Mouse (Mus musculus) thymus, postnatal 0 days (tissue): ENCODE results near the gene Shc4. TPM values are rescaled to one million over a fixed set of nuclear protein-coding genes. Genes with fewer than 3 reads are reported as not detected.

ENCODE experiments used
- DNase-seq: peaks from one replicate; pipeline ENCODE4 v3.0.0-alpha.2; 2015; ENCODE audit warnings: low spot score
- polyA plus RNA-seq: library from polyadenylated mRNA; unstranded; fragments of >200 nt; fragmentation: Nextera tagmentation; extraction: Ambion mirVana; gene quantifications from 2 replicates; pipeline ENCODE4 v1.2.1, GENCODE M21; 2015

Gene Shc4
- polyA plus RNA-seq, 1 experiment from 2014 or later, result 0.81 TPM

DNA sequence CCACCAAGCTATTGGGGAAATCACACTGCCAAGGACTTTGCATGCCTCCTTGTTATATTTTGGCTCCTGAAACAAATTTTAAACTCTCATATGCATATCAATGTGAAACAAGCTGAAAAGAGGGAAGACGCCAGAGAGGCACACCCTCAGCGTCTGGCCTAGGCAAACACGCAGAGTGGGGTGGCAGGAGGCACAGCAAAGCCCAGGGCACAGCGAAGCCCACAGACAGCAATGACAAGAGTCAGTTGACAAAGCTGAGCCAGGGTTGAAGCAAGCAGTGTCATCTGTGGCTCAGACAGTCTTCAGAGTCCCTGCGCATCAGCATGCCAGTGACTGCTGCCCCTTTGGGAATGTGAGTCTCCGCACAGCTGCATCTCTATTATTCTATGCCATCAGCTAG, 79.0 kb downstream of the Shc4 start:
- DNase-seq, result no peak

DNA sequence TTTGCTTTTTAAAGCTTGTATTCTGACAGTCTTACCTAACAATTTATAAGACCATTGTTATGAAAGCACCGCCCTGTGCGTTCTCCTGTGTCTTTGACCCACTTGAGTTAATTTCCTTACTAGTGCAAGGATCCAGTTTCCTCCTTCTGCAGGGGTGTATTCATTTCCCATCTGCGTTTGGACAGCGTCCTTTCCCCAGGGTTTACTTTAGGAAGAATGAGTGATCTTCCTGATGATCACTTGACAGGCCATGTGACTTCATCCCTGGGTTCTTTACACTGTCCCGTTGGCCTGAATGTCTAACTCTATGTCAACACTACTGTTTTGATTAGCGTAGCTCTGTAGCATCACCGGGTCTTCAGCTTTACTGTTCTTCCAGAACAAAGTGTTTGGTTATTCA, 86.6 kb downstream of the Shc4 start:
- no peak for DNase-seq

DNA sequence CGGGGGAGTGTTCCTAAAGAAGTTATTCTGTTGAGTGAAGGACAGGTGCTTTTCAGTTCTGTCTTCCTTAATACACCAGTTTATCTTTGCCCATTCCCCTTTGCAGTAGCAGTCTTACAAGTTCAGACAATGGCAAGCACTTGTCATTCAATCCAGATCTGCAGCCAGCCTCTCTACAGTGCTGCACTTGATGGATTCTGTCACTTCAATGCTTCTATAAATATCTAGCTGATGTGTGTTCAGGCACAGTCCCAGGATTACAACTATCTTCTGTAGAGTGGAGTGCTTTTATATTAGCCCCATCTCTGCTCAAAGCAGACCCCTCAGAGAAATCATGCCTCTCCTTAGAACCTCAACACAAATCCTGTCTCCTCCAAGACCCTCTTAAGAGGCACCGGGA, 93.9 kb downstream of the Shc4 start:
- no peak for DNase-seq

GRCm38 (mm10) chr2:125628487-125628886, 95.5 kb downstream of the Shc4 start:
- DNase-seq, result no peak

GRCm38 (mm10) chr2:125626536-125626935, 97.4 kb downstream of the Shc4 start:
- DNase-seq, result no peak

GRCm38 (mm10) chr2:125624837-125625351, 99.1 kb downstream of the Shc4 start, which contains the start of gene Cep152:
Cep152 (minus strand) TSS chr2:125625113.
- DNase-seq, result peak; percentile 97

DNA sequence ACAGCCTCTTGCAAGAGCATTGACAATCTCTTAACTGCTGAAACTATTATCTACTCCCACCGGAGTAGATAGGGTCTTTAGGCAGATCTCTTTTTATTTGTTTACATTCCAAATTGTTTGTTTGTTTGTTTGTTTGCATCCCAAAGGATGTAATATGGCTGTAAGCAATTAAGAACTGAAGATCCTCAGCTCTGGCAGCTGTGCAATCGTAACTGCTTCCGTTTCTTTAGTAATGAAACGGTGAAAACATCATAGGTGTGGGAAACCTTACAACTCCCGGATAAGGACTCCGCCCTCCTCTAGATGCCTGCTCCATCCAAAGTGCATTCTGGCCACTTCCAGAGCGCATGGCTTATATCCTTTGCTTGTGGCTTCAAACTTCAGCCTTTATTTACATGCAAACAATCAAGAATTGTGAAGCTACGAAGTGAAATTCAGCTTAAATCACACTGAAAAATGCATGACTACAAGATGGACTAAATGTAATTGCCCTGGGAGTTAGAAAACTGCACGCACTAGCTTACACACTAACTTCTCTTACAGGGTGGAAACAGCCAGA, 99.7 kb downstream of the Shc4 start:
- peak; percentile 19 for DNase-seq

DNA sequence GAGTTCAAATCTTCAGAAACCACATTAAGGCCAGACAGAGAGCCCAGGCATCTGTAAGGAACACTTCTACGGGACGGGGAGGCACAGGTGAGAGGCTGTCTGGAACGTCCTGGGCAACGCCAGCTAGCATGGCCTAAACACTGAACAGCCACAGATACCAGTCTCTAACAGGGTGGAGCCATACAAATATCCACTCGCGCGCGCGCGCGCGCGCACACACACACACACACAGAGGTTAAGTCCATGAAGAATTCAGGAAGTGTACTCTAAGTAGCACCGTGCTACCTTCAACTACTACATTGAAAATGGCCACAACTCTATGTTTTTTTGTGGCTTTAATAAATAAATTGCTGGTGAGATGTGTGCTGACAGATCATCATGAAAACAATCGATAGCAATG, 100.7 kb downstream of the Shc4 start:
- no peak for DNase-seq

GRCm38 (mm10) chr2:125620213-125620907, 103.6 kb downstream of the Shc4 start:
- DNase-seq, result no peak

DNA sequence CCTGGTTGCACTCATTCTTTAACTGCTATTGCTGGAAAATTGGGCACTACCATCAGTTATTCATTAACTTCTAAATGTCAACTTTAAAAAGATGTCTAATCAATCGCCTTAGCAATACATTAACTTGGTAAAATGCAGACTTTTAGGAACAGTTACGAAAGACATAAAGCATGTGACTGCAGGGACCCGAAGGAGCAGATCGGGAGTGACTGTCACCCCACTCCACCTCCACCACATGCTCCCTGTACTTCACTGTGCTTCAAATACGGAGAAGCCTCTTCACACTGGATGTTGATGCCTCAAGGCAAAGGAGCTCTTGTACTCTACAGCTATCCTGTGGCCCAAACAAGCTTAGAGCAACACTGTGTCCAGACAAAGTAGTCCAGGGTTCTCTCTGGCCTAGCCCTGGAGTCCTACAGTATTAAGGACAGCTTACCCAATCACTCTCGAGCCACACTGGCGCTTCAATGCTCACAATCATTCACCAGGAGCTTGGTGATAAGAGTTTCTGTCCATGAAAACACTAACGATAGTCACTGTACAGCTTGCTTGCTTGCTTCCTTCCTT, 108.0 kb downstream of the Shc4 start:
- no peak for DNase-seq

DNA sequence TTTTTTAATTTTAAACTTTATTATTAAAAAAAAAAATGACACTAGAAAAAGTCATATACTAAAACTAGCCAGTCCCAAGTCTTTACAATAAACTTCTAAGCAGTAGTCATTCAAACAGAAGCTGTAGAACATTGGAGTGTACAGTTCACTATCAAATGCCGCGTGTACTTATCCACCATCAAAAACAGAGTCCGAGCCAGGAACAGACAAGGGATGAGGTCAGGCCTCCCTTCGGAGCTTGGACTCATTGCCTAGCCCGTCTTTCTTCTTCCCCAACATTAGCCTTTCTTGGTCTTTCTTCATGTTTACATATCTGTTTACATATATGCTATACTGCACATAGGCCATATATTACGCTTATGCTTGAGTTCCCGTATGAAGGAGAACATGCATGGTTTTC, 108.5 kb downstream of the Shc4 start:
- DNase-seq, result no peak

GRCm38 (mm10) chr2:125606220-125606845, 117.6 kb downstream of the Shc4 start:
- DNase-seq, result no peak

DNA sequence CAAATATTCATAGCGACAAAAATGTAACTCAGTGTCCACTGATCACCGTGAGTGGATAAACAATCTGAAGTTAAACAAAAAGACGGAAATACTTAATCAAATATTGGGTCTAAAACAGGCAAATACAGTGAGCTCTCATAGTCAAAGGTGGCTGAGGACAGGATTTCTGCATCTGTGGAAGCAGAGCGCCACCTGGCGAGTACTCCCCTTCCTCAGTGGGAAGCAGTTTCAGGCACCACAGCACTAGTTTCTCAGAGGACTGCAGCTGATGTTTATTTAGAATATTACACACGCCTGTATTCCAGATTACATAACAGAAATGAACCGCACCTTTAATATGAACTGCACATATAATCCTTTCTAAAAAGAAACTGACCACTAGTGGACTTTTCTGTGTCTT, 119.3 kb downstream of the Shc4 start:
- peak; percentile 11 for DNase-seq

DNA sequence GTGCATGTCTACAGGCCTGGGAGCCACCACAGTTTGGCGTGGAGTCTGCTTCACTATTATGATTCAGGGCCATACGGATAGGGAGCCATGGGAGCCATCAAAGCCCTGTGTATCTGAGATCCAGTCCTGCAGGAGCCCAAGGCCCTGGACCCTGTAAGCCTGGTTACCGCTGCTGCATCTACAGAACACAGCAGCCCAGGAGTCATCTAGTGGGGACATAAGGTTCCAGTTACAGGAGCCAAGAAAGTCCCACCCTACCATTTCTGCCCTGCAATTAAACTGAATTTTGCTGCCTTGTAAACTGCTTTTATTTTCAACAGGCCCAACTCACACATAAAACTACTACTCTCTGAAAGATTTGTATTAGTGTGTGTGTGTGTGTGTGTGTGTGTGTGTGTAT, 121.0 kb downstream of the Shc4 start:
- DNase-seq, result no peak

DNA sequence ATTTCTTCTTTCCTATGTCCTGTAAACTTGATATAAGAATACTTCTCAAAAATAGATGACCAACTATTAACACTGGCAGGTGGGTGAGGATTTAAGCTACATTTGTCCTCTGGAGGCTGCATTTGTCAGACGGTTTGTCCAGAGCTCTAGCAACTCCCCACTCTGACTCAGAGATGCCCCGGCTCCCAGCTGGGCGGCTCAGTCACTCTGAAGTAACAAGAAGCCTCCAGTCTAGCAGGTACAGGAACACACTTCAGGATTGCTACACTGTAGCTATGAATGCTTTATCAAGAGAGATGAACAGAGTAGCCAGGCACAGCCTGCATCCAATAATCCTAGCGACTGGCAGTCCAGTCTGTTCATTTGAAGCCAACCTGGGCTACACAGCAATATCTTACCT, 125.0 kb downstream of the Shc4 start:
- DNase-seq, result no peak

- DNase-seq, result no peak
These were observed 125.7 kb downstream of the Shc4 start for GRCm38 (mm10) chr2:125598251-125598650.

GRCm38 (mm10) chr2:125594786-125595185, 129.2 kb downstream of the Shc4 start:
- DNase-seq, result no peak

- no peak for DNase-seq
These were observed 129.9 kb downstream of the Shc4 start for GRCm38 (mm10) chr2:125594072-125594471.

DNA sequence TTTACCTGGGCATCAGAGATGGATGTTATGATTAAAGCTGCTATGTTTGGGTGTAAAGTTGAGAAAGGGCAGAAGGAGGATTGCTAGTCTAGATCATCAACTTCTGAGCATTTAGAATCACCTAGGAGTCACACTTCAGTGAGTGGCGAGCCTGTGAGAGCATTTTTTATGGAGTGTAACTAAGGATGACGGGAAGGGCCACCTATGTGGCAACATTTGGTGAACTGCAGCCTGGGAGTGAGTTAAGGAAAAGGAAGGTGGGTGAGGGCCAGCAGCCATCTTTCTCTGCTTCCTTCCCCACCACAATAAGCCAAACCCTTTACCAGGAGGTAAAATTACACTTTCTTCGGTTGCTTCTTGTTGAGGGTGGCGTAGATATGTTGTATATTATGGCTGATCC, 132.1 kb downstream of the Shc4 start:
- DNase-seq, result no peak

- DNase-seq, result no peak
These were observed 134.7 kb downstream of the Shc4 start for GRCm38 (mm10) chr2:125589287-125589686.

GRCm38 (mm10) chr2:125581081-125581480, 142.9 kb downstream of the Shc4 start:
- DNase-seq, result no peak

DNA sequence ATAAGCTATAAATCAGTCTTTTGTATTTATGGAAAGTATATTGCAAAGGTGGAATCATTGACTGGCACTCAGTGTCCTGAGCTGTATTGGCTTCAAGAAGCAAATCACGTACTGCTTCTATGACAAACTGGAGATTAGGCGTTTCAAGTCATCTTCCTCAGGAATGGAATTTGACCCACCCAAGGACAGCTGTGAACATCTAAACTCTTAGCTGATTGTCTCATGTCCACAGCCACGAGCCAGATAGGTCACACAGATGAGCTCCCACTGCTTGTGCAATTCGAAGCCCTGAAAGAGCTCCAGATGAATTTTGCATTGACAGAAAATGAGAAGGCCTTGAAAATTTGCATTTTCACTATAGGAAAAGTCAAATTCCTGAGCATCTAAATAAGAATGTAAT, 146.3 kb downstream of the Shc4 start:
- DNase-seq, result no peak
